Mouse (Mus musculus): Measurements from ENCODE around the gene Srms. TPM values are rescaled to one million over a fixed set of nuclear protein-coding genes. Genes with fewer than 3 reads are reported as not detected.
A peak's percentile ranks its signal among the peaks of the same experiment; 100 is the strongest.
"Not testable (repeated sequence)": the region's sequence is repeated elsewhere in the genome, so short reads cannot be mapped to it uniquely, and the experiment has no call there.

Srms gene
- polyA plus RNA-seq, 1 experiment: not detected

DNA sequence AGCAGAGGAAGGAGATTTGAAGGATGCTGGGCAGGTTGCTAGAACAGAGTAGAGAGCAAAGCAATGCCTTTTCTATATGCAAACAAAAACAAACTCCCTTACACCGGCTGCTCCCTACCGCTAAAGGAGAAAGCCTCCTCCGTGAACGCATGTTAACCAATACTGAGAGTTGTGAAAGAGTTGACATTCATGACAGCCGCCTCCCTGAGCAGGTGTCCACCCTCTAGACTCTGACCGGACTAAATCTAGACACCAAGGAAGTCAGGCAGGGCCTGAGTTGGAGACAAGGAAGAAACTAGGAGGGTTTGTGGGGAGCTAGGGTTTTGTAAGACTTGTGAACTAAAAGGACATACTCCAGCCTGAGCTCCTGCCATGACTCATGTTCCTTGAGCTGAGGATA is 10.1 kb downstream of the Srms start:
- no peak overlapping the region for H3K4me3 ChIP-seq (ENCODE audit: insufficient read depth, low read depth, low read length)
- 75% methylated on average over 6 of the region's 6 CpGs for WGBS
- H3K27ac ChIP-seq (ENCODE audit: insufficient read depth, low read depth, low read length): no peak overlapping the region
- no peak for TF ChIP-seq POLR2A (IDR thresholded peaks at IDR 0.05; ENCODE audit: insufficient read depth, low read depth, low read length)
- TF ChIP-seq CTCF (IDR thresholded peaks at IDR 0.05; ENCODE audit: insufficient read depth, low read depth, low read length): no peak
- no peaks in the 10 kb centered on the region for H3K4me1 ChIP-seq (ENCODE audit: control insufficient read depth, insufficient read depth, low read length)

DNA sequence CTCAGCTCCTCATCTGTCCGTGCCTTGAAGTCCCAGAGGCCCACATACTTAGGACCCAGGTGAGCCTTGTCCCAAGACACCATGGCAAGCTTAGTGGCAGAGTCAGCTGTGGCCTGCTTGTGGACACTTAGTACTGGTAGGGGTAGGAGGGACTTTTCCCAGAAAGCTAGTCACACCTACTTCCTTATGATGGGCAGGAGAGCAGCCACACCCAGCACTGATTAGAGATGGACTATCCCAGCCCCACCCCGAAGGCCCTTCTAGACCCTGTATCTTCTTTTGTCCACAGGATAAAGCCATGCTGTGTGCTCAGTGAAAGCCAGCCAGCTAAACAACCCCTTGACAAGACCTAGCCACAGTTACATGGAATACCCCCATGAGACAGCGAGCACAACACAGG is 10.6 kb downstream of the Srms start, which contains the start of gene Ptk6:
Gene Ptk6 (minus strand): TSS at position 368 of the 400 bp plus-strand sequence.
- TF ChIP-seq CTCF (IDR thresholded peaks at IDR 0.05; ENCODE audit: insufficient read depth, low read depth, low read length) (no peak), POLR2A (IDR thresholded peaks at IDR 0.05; ENCODE audit: insufficient read depth, low read depth, low read length) (no peak)
- Histone ChIP-seq H3K27ac (ENCODE audit: insufficient read depth, low read depth, low read length) (no peak within 1 kb of the TSS), H3K4me1 (ENCODE audit: control insufficient read depth, insufficient read depth, low read length) (no peaks in the 10 kb centered on the region), H3K4me3 (ENCODE audit: insufficient read depth, low read depth, low read length) (no peak within 1 kb of the TSS)
- 85% methylated on average over 3 of the region's 3 CpGs for WGBS

- Histone ChIP-seq H3K4me3 (ENCODE audit: insufficient read depth, low read depth, low read length) (no peak overlapping the region), H3K27ac (ENCODE audit: insufficient read depth, low read depth, low read length) (no peak overlapping the region), H3K4me1 (ENCODE audit: control insufficient read depth, insufficient read depth, low read length) (no peaks in the 10 kb centered on the region)
- WGBS: 85% methylated on average over 3 of the region's 3 CpGs
- TF ChIP-seq CTCF (IDR thresholded peaks at IDR 0.05; ENCODE audit: insufficient read depth, low read depth, low read length): no peak
- TF ChIP-seq POLR2A (IDR thresholded peaks at IDR 0.05; ENCODE audit: insufficient read depth, low read depth, low read length): no peak
These were observed 11.4 kb downstream of the Srms start for GRCm38 (mm10) chr2:181201606-181202005.

- no peaks in the 10 kb centered on the region for H3K4me1 ChIP-seq (ENCODE audit: control insufficient read depth, insufficient read depth, low read length)
- H3K27ac ChIP-seq (ENCODE audit: insufficient read depth, low read depth, low read length): no peak overlapping the region
- 84% methylated on average over 4 of the region's 4 CpGs for WGBS
- no peak overlapping the region for H3K4me3 ChIP-seq (ENCODE audit: insufficient read depth, low read depth, low read length)
- TF ChIP-seq POLR2A (IDR thresholded peaks at IDR 0.05; ENCODE audit: insufficient read depth, low read depth, low read length): no peak
- TF ChIP-seq CTCF (IDR thresholded peaks at IDR 0.05; ENCODE audit: insufficient read depth, low read depth, low read length): no peak
These were observed 16.2 kb downstream of the Srms start for GRCm38 (mm10) chr2:181196628-181197300.

DNA sequence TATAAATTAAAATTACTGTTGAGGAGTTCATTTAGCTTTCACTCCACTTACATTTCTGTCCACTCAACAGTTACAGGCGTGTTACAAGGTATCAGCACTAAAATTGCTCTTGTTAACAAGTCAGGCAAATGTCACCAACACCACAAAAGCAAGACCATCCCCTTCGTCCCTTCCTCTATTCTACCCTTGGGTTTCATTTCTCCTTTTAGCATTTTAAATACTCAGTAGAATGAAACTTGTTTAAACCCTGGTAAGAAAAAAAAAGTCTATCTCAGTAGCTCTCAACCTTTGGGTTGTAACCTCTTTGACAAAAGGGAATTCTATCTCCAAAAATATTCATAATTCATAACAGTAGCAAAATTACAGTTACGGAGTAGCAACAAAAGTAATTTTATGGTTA is 19.9 kb downstream of the Srms start:
- WGBS: 79% methylated on average over 3 of the region's 3 CpGs
- H3K27ac ChIP-seq (ENCODE audit: insufficient read depth, low read depth, low read length): no peak overlapping the region
- H3K4me3 ChIP-seq (ENCODE audit: insufficient read depth, low read depth, low read length): no peak overlapping the region
- H3K4me1 ChIP-seq (ENCODE audit: control insufficient read depth, insufficient read depth, low read length): peaks cover 6% of the 10 kb centered on the region
- TF ChIP-seq POLR2A (IDR thresholded peaks at IDR 0.05; ENCODE audit: insufficient read depth, low read depth, low read length): no peak
- TF ChIP-seq CTCF (IDR thresholded peaks at IDR 0.05; ENCODE audit: insufficient read depth, low read depth, low read length): no peak

DNA sequence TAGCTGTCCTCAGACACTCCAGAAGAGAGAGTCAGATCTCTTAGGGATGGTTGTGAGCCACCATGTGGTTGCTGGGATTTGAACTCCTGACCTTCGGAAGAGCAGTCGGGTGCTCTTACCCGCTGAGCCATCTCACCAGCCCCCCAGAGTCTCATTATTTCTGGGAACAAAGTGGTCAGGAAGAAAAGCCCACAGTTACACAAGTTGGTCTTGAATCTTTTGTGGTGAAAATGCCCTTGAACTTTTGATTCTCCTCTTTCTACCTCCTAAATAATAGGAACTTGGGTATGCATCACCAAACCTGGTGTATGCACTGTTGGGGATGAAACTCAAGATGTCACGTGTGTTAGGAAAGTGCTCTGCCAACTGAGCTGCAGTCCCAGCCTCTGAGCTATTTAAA is 21.0 kb downstream of the Srms start:
- H3K4me1 ChIP-seq (ENCODE audit: control insufficient read depth, insufficient read depth, low read length): peaks cover 6% of the 10 kb centered on the region
- TF ChIP-seq CTCF (IDR thresholded peaks at IDR 0.05; ENCODE audit: insufficient read depth, low read depth, low read length) (no peak), POLR2A (IDR thresholded peaks at IDR 0.05; ENCODE audit: insufficient read depth, low read depth, low read length) (no peak)
- H3K4me3 ChIP-seq (ENCODE audit: insufficient read depth, low read depth, low read length): no peak overlapping the region
- 59% methylated on average over 4 of the region's 4 CpGs for WGBS
- no peak overlapping the region for H3K27ac ChIP-seq (ENCODE audit: insufficient read depth, low read depth, low read length)

DNA sequence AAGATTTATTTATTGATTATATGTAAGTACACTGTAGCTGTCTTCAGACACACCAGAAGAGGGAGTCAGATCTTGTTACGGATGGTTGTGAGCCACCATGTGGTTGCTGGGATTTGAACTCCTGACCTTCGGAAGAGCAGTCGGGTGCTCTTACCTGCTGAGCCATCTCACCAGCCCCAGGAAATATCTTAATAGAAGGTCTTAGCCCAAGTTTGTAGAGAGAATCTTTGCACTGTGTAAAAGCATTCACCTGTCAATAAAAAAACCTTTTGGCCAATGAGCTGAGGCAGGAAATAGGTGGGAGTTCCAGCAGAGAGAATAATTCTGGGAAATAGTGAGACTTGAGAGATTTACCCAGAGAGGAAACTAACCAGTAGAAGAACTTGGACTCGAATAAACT is 21.6 kb downstream of the Srms start:
- not testable (repeated sequence) for H3K27ac ChIP-seq (ENCODE audit: insufficient read depth, low read depth, low read length); H3K4me1 ChIP-seq (ENCODE audit: control insufficient read depth, insufficient read depth, low read length); H3K4me3 ChIP-seq (ENCODE audit: insufficient read depth, low read depth, low read length)
- 74% methylated on average over 4 of the region's 4 CpGs for WGBS

- no peak overlapping the region for H3K27ac ChIP-seq (ENCODE audit: insufficient read depth, low read depth, low read length)
- 91% methylated on average over 1 of the region's 1 CpGs for WGBS
- peaks cover 6% of the 10 kb centered on the region for H3K4me1 ChIP-seq (ENCODE audit: control insufficient read depth, insufficient read depth, low read length)
- H3K4me3 ChIP-seq (ENCODE audit: insufficient read depth, low read depth, low read length): no peak overlapping the region
- TF ChIP-seq POLR2A (IDR thresholded peaks at IDR 0.05; ENCODE audit: insufficient read depth, low read depth, low read length) (no peak), CTCF (IDR thresholded peaks at IDR 0.05; ENCODE audit: insufficient read depth, low read depth, low read length) (no peak)
These were observed 23.7 kb downstream of the Srms start for GRCm38 (mm10) chr2:181189321-181189720.

DNA sequence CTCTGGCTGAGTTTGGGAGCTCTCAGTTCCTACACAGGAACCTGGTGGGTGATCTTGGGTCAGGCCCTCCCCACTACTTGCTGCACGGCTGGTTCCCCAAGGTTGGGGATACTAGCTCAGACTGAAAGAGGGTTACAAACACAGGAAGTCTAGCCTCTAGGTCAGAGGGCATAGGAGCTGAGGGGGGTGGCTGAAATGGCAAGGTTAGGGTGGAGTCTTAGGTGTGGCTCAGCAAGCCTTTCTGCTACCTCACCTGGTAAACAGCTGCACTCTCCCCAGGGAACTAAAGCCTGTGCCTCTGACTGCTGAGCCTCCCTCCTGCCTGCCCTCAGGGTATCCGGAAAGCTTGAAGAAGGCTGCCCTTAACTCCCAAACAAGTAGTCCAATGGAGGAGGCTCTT is 24.3 kb downstream of the Srms start:
- Histone ChIP-seq H3K4me3 (ENCODE audit: insufficient read depth, low read depth, low read length) (0 out of 2 replicates have a peak overlapping the region, but pooled peaks have one; percentile 2), H3K27ac (ENCODE audit: insufficient read depth, low read depth, low read length) (no peak overlapping the region), H3K4me1 (ENCODE audit: control insufficient read depth, insufficient read depth, low read length) (peaks cover 6% of the 10 kb centered on the region)
- WGBS: 66% methylated on average over 2 of the region's 2 CpGs
- no peak for TF ChIP-seq POLR2A (IDR thresholded peaks at IDR 0.05; ENCODE audit: insufficient read depth, low read depth, low read length)
- no peak for TF ChIP-seq CTCF (IDR thresholded peaks at IDR 0.05; ENCODE audit: insufficient read depth, low read depth, low read length)
